Mouse (Mus musculus) midbrain, embryonic 12.5 days (tissue): Measurements from ENCODE around the gene Galk2. TPM values are rescaled to one million over a fixed set of nuclear protein-coding genes. Genes with fewer than 3 reads are reported as not detected.

Experiments
- ATAC-seq: fragments of 200-750 bp; cut with Nextera tagmentation; 2 replicates; pipeline ENCODE4 v1.8.0; 2017; ENCODE audit warnings: low read depth, moderate TSS enrichment, moderate library complexity; ENCODE audit not compliant: low FRiP score
- H3K27ac ChIP-seq: fragments of 300-500 bp; sonication (generic); replicated peaks from 2 replicates; pipeline ENCODE4 v1.5.1; 2016; ENCODE audit warnings: mild to moderate bottlenecking
- H3K27me3 ChIP-seq: fragments of 300-500 bp; sonication (generic); 2 replicates; pipeline ENCODE4 v1.6.1; 2016; ENCODE audit warnings: mild to moderate bottlenecking
- H3K36me3 ChIP-seq: fragments of 300-500 bp; sonication (generic); 2 replicates; pipeline ENCODE4 v1.6.1; 2016
- H3K4me1 ChIP-seq: fragments of 300-500 bp; sonication (generic); 2 replicates; pipeline ENCODE4 v1.6.1; 2016
- H3K4me2 ChIP-seq: fragments of 300-500 bp; sonication (generic); replicated peaks from 2 replicates; pipeline ENCODE4 v1.6.1; 2016; ENCODE audit warnings: mild to moderate bottlenecking, moderate library complexity
- H3K4me3 ChIP-seq: fragments of 300-500 bp; sonication (generic); 2 replicates; pipeline ENCODE4 v1.5.1; 2016; ENCODE audit warnings: mild to moderate bottlenecking
- H3K9ac ChIP-seq: fragments of 300-500 bp; sonication (generic); replicated peaks from 2 replicates; pipeline ENCODE4 v1.6.1; 2016; ENCODE audit warnings: mild to moderate bottlenecking, moderate library complexity
- H3K9me3 ChIP-seq: fragments of 300-500 bp; sonication (generic); 2 replicates; pipeline ENCODE4 v1.6.1; 2016; ENCODE audit warnings: mild to moderate bottlenecking
- WGBS: fragments of 180-500 bp; shearing (Covaris S2); methylation state at CpG from one replicate; pipeline ENCODE4 v1.1.7; 2016; 5-methylcytosine and 5-hydroxymethylcytosine counted together
- polyA plus RNA-seq: library from polyadenylated mRNA; unstranded; fragments of >200 nt; fragmentation: Nextera tagmentation; extraction: Ambion mirVana; gene quantifications from 2 replicates; pipeline ENCODE4 v1.2.1, GENCODE M21; 2016

Galk2 gene
- polyA plus RNA-seq, 1 experiment from 2014 or later, result 30.5 TPM

DNA sequence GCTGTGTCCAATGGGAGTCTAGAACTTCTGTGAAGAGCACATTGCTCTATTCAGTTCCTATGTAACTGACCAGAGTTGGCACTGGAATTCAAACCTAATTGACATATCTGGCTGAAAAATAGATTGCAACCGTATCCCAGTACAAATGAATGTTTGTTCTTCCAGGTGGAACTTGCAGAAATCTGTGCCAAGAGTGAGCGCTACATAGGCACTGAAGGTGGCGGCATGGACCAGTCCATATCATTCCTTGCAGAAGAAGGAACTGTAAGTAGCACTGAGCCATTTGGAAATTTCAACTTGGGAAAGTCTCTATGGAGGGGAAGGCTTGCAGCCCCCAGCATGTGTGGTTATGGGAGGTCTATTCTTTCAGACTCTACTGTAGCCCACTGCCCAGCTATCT is 70.5 kb downstream of the Galk2 start:
- H3K4me2 ChIP-seq, result no peak overlapping the region
- no peaks in the 10 kb centered on the region for H3K27me3 ChIP-seq
- H3K9ac ChIP-seq, result no peak overlapping the region
- 0 out of 2 replicates have a peak, but pooled peaks cover 4% of the 10 kb centered on the region for H3K36me3 ChIP-seq
- no peak overlapping the region for H3K27ac ChIP-seq
- WGBS, result 94% methylated on average over 3 of the region's 3 CpGs
- H3K4me3 ChIP-seq, result no peak overlapping the region
- no peaks in the 10 kb centered on the region for H3K9me3 ChIP-seq
- ATAC-seq, result no peak
- H3K4me1 ChIP-seq, result peaks cover 2% of the 10 kb centered on the region; the same call in 1 of the 2 replicates

DNA sequence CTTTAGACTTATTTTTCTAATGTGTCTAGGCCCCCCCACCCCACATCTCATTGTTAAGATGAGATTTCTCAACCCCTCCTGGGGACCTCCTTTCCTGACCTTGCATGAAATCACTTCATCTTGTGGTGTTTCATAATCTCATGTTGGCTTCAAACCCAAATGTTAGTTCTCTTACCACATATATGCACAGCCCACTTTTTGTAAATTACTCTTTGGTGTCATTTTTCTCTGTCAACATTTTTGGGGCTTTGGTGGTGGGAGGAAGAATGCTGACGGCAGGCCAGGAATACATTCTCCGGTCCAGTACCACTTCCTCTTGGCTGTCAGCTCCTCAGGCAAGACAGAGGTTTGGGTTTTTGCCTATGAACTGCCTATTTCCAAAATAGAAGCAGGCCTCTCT is 71.0 kb downstream of the Galk2 start:
- Histone ChIP-seq H3K27ac (no peak overlapping the region), H3K36me3 (0 out of 2 replicates have a peak, but pooled peaks cover 4% of the 10 kb centered on the region), H3K4me2 (no peak overlapping the region), H3K4me1 (peaks cover 2% of the 10 kb centered on the region; the same call in 1 of the 2 replicates), H3K4me3 (no peak overlapping the region), H3K27me3 (no peaks in the 10 kb centered on the region), H3K9me3 (no peaks in the 10 kb centered on the region), H3K9ac (no peak overlapping the region)
- no peak for ATAC-seq
- WGBS, result 80% methylated on average over 2 of the region's 2 CpGs

DNA sequence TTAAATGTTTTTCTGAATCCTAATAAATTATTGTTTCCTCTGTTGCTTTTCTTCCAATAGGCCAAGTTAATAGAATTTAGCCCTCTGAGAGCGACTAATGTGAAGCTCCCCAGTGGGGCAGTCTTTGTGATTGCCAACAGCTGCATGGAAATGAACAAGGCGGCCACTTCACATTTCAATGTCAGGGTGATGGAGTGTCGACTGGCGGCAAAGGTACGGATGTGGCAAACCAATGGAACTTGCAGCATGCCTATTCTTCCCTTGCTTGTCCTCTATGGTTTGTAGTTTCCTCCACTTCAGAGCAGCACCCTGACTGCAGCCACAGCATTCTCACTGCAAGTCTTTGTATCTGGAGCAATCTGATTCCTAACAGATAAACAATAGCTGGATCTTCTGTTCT is 72.3 kb downstream of the Galk2 start:
- Histone ChIP-seq H3K4me2 (no peak overlapping the region), H3K36me3 (0 out of 2 replicates have a peak, but pooled peaks cover 4% of the 10 kb centered on the region), H3K9ac (no peak overlapping the region), H3K4me1 (peaks cover 2% of the 10 kb centered on the region; the same call in 1 of the 2 replicates), H3K4me3 (no peak overlapping the region), H3K27me3 (no peaks in the 10 kb centered on the region), H3K27ac (no peak overlapping the region), H3K9me3 (no peaks in the 10 kb centered on the region)
- ATAC-seq, result no peak
- 64% methylated on average over 5 of the region's 5 CpGs for WGBS

DNA sequence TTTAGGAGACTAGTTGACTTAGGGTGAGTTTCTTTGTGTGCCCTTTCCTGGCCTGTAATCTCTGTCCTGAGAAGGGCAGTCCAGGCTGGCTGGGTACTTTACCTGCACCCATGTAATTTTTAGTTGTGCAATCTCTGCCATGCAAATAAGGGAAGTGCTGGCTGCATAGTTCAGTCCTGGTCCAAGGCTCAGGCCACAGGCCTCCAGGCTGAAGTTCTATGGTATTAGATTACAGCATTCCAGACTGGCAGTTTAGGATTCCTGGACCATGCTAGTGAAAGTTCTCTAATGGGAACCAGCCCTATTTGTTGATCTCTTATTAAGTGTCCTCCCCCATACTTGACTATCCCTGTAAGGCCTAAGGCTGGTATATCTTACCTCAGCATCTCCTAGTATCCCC is 73.8 kb downstream of the Galk2 start:
- H3K9me3 ChIP-seq, result no peaks in the 10 kb centered on the region
- ATAC-seq, result no peak
- H3K27ac ChIP-seq, result no peak overlapping the region
- H3K4me1 ChIP-seq, result peaks cover 2% of the 10 kb centered on the region; the same call in 1 of the 2 replicates
- H3K9ac ChIP-seq, result no peak overlapping the region
- H3K4me3 ChIP-seq, result no peak overlapping the region
- H3K36me3 ChIP-seq, result 0 out of 2 replicates have a peak, but pooled peaks cover 4% of the 10 kb centered on the region
- H3K4me2 ChIP-seq, result no peak overlapping the region
- H3K27me3 ChIP-seq, result no peaks in the 10 kb centered on the region

DNA sequence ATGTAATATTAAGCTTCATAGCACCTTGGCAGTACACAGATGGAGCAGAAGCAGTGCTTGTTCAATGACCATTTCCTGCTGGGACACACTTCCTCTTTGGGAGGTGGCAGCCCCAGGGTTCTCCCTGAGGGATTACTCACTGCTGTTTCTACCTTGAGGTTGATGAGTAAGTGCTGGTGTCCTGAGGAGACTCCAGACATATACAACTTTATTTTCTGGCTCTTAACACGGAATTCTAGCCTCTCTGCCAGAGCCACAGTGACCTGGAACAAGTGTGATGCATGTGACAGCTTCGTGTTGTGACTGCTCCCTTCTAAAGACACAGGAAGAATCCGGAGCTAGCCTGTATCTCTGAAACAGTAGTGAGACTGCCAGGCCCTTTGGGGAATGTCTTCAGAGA is 75.1 kb downstream of the Galk2 start:
- no peaks in the 10 kb centered on the region for H3K9me3 ChIP-seq
- H3K27me3 ChIP-seq, result no peaks in the 10 kb centered on the region
- H3K36me3 ChIP-seq, result 0 out of 2 replicates have a peak, but pooled peaks cover 4% of the 10 kb centered on the region
- peaks cover 2% of the 10 kb centered on the region; the same call in 1 of the 2 replicates for H3K4me1 ChIP-seq
- no peak overlapping the region for H3K9ac ChIP-seq
- H3K4me2 ChIP-seq, result no peak overlapping the region
- H3K27ac ChIP-seq, result no peak overlapping the region
- H3K4me3 ChIP-seq, result no peak overlapping the region
- ATAC-seq, result no peak
- 76% methylated on average over 3 of the region's 3 CpGs for WGBS

DNA sequence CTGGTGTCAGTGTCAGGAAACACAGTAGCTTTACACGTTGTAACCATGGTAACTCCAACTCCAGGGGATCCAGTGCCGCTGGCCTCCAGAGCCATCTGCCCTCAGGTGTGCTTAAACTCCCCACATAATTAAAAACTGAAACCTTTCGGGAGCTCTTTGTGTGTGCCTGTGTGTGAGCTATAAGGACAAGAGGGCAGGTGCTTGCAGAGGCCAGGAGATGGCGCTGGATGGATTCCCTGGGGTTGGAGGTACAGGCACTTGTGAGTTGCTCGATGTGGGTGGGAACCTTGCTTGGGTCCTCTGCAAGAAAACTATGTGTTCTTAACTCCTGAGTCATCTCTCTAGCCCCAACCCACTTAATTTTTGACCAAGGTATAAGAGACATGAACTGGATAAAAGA is 77.5 kb downstream of the Galk2 start:
- WGBS, result 55% methylated on average over 5 of the region's 5 CpGs
- Histone ChIP-seq H3K4me1 (0 out of 2 replicates have a peak, but pooled peaks cover under 1% of the 10 kb centered on the region), H3K4me3 (no peak overlapping the region), H3K9ac (no peak overlapping the region), H3K27ac (no peak overlapping the region), H3K9me3 (no peaks in the 10 kb centered on the region), H3K4me2 (no peak overlapping the region), H3K36me3 (0 out of 2 replicates have a peak, but pooled peaks cover 4% of the 10 kb centered on the region), H3K27me3 (no peaks in the 10 kb centered on the region)
- no peak for ATAC-seq

DNA sequence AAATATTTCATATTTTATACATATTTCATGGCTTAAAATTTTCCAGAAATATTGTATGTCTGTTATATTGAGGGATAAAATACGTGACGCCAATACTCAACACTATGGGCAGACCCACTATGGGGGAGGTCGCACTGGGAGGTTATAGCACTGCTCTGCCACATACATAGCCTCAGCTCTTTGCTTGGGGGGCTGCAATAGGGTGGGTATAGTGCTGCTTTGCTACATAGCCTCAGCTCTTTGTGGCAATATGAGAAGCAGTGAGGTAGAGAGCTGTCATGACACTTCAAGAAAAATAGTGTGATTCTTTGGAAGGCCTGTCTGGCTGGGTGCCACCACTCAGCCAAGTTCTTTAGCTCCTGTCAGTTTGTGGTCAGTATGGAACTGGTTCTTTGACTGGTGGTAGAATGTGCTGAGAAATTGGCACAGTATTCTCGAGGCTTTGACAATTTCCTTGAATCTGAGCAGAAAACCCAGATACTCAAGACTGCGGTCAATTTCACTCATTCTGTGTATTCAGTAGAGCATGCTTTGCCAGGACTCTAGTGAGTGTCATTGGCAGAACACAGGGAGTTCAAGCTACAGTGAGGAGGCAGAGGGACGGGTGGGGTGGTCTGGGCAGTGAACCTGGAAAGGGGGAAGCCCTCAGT is 80.2 kb downstream of the Galk2 start:
- H3K9me3 ChIP-seq, result no peaks in the 10 kb centered on the region
- no peak overlapping the region for H3K27ac ChIP-seq
- no peak overlapping the region for H3K9ac ChIP-seq
- 89% methylated on average over 6 of the region's 6 CpGs for WGBS
- no peak for ATAC-seq
- no peak overlapping the region for H3K4me2 ChIP-seq
- no peaks in the 10 kb centered on the region for H3K4me1 ChIP-seq
- H3K4me3 ChIP-seq, result no peak overlapping the region
- H3K36me3 ChIP-seq, result no peaks in the 10 kb centered on the region
- no peaks in the 10 kb centered on the region for H3K27me3 ChIP-seq

DNA sequence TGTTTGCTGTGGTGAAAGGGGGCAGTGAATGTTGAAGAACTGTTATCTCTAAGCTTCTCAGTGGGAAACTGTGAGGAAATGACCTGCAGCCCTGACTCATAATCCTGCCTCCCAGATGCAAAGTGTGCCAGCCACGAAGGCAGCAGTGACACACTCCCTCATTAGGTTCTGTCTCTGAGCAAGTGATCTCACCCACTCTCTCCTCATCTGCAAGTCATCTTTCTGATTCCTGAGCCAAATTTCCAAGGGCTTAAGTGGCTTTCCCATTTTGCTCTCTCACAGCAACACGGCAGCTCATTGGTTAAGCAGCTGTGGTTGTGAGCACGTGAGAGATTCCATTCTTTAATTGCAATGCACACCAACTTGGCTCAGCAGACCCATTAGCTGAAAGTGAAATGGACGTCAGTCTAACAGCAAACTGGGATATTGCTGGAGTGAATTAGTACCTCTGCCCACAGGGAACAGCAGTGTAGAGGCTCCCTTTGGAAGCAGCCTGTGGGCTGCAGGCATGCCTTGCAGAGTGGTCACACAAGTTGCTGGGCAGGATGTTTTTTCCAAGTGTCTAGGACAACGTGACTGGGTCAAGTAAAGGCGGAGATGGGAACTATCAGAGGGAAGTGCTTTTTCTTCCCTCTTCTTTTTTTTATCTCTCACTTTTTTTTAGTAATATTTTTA is 82.3 kb downstream of the Galk2 start:
- Histone ChIP-seq H3K36me3 (no peaks in the 10 kb centered on the region), H3K4me2 (no peak overlapping the region), H3K9me3 (no peaks in the 10 kb centered on the region), H3K27ac (no peak overlapping the region), H3K4me3 (no peak overlapping the region), H3K9ac (no peak overlapping the region), H3K4me1 (no peaks in the 10 kb centered on the region), H3K27me3 (no peaks in the 10 kb centered on the region)
- 82% methylated on average over 6 of the region's 6 CpGs for WGBS
- ATAC-seq, result no peak

DNA sequence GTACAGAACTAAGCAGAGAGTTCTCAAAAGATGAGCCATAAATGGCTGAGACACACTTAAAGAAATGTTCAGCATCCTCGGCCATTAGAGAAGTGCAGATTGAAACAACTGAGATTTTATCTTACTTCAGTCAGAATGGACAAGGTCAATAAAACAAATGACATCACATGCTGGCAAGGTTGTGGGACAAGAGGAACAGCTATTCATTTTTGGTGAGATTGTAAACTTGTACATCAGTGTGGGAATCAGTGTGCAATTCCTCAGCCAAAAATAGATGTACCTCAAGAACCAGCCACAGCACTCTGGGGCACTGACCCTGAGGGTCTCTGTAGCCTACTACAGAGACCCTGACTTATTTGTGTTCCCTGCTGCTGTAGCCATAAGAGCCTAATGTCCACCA is 84.4 kb downstream of the Galk2 start:
- Histone ChIP-seq H3K9ac (no peak overlapping the region), H3K36me3 (0 out of 2 replicates have a peak, but pooled peaks cover 2% of the 10 kb centered on the region), H3K27ac (no peak overlapping the region), H3K4me3 (no peak overlapping the region), H3K4me2 (no peak overlapping the region), H3K9me3 (no peaks in the 10 kb centered on the region), H3K4me1 (no peaks in the 10 kb centered on the region), H3K27me3 (no peaks in the 10 kb centered on the region)
- WGBS, result 88% methylated on average over 1 of the region's 1 CpGs
- no peak for ATAC-seq

DNA sequence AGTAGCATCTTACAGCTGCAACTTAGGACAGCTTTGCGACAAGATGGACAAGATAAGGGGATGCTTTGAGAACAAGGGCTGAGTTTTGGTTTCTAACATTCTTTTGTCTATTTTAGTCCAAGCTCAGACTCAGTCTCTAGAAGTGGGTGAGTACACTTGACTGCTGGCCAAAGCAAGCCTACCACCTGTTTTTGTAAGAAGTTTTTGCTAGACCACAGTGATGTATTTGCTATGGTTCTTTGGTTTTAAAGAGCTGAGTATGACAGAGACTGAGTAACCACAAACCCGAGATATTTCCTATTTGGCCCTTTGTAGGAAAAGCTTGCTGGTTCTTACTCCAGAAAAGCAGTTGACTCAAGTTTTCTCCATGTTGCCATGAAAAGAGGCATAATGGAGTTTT is 89.3 kb downstream of the Galk2 start:
- no peaks in the 10 kb centered on the region for H3K9me3 ChIP-seq
- no peaks in the 10 kb centered on the region for H3K4me1 ChIP-seq
- no peak overlapping the region for H3K27ac ChIP-seq
- no peak overlapping the region for H3K9ac ChIP-seq
- H3K27me3 ChIP-seq, result no peaks in the 10 kb centered on the region
- no peak overlapping the region for H3K4me2 ChIP-seq
- 91% methylated on average over 2 of the region's 2 CpGs for WGBS
- 0 out of 2 replicates have a peak, but pooled peaks cover 16% of the 10 kb centered on the region for H3K36me3 ChIP-seq
- no peak for ATAC-seq
- H3K4me3 ChIP-seq, result no peak overlapping the region

DNA sequence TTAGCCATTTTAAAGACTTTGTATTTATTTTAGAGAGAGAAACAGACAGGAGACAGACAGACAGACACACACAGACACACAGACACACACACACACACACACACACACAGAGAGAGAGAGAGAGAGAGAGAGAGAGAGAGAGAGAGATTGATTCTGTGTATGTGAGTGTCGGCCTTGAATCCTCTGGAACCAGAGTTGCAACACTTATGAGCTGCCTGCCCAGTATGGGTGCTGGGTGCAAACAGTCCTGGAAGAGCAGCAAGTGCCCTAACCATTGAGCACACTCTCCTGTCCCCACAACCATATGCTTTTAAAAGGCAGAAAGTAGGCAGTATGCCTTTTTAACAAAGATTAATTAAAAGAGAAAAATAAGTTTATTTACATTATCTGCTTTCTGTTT is 109.9 kb downstream of the Galk2 start:
- H3K4me1 ChIP-seq, result no peaks in the 10 kb centered on the region
- H3K4me3 ChIP-seq, result no peak overlapping the region
- H3K4me2 ChIP-seq, result no peak overlapping the region
- H3K9me3 ChIP-seq, result no peaks in the 10 kb centered on the region
- 92% methylated on average over 1 of the region's 1 CpGs for WGBS
- ATAC-seq, result no peak
- H3K27ac ChIP-seq, result no peak overlapping the region
- no peaks in the 10 kb centered on the region for H3K27me3 ChIP-seq
- H3K9ac ChIP-seq, result no peak overlapping the region
- H3K36me3 ChIP-seq, result no peaks in the 10 kb centered on the region

DNA sequence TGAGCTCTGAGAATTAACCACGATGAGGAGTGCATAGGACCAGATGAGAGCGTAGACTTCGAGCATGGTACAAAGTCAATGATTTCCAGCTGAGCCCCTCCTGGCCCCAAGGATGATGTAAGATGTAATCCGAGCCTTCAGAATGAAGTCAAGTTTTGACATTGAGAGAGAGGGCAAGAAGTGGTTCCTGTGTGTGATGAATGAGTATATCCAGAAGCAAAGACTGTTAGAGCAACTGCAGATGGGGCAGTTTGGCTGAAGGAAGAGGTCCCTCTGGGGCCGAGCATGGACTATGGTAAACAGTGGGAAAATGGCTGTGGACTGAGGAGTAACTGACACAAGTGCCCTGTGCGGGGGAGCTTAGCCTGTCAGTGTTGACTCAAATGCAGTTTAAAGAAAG is 114.3 kb downstream of the Galk2 start:
- Histone ChIP-seq H3K36me3 (no peaks in the 10 kb centered on the region), H3K27ac (no peak overlapping the region), H3K4me1 (no peaks in the 10 kb centered on the region), H3K9ac (no peak overlapping the region), H3K9me3 (no peaks in the 10 kb centered on the region), H3K4me2 (no peak overlapping the region), H3K4me3 (no peak overlapping the region), H3K27me3 (no peaks in the 10 kb centered on the region)
- 74% methylated on average over 6 of the region's 6 CpGs for WGBS
- no peak for ATAC-seq
